Mouse (Mus musculus): ENCODE measurements around the gene Tma16.

The Tma16 gene

DNA sequence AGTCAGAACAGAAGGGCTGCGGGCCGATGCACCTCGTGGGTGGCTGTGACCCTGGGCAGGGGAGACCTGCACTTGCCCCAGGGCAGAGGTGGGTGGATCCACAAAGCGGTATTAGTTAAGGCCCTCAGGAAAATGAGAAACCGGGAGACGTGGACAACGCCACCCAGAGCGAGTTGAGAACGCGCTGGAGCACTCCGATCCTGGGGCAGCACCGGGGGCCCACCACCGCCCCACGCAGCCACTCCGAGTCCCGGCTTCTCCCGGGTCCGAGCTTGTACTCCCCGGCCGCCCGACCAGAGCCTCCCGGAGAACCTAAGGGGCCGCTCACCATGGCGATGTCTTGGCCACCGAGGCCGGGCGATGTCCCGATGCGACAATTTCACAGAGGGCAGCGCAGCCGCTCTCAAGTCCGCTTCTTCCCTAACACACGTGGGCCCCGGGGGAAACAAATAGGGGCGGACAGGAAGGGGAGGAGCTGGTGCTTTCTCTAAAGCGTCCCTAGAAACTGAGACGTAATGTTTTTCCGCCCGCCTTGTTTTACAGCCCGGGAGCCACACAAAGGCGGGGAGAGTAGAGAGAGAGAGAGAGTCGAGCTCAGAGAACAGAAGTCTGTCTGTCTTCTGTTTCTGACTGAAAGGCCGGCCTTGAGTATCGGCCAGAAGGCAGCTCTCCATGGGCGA, at the start of gene Tma16:
Tma16 (minus strand) TSS at position 447 of the 680 bp plus-strand sequence.
- DNase-seq (ENCODE audit: low spot score in 2 of 2), result peak; percentile 49 to 78

DNA sequence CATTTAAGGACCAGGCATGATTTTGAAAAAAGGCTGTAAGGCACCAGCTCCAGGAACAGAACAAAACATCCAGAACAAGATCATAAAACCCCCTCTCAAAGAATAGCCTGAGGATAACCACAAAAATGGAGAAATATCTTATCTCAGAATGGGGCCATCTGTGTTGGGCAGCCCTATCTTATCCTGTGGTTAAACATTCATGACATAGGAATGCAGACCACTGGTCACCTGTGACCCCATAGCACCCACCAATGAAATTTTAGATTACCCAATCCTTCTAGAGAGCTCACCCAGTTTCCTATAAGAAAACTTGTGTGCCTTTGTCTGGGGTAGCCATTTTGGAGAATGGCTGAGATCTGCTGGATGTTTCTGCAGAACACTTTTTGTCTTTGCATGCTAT, 34.2 kb upstream of the Tma16 start:
- no peak for DNase-seq (ENCODE audit: low spot score in 2 of 2)

DNA sequence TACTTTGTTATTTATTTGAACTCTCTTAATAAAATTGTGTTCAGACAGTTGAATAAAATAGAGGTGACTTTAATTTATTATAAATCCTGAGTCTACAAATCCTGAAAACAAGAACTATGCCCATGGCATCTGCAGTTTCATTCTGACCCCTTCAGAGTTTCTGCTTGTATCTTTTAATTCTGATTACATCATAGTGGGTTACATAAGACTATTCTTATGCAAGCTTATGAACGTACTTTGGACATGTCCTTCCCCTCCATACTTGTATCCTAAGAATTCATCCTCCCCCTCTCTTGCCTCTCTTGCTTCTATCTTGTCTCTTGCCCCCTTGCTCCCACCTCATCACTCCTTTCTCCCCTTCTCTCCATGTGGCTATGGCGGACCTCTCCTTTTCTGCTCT, 32.8 kb upstream of the Tma16 start:
- DNase-seq (ENCODE audit: low spot score in 2 of 2), result no peak

DNA sequence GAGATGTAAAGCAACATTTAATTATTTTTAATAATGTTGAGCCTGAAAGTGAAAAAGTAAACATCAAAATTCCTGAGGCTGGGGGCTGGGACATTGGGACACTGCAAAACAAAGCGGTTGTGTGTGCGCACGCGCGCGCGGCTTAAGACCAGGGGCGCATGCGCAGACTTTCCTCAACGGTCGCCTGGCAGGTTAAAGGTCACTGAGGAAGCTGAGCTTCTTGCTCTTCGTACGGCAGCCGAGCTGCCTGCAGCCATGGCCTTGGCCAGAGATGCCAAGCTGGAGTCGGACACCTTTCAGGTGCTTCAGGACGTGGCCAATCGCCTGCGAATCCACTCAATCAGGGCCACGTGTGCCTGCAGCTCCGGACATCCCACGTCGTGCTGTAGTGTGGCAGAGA, 25.2 kb upstream of the Tma16 start, which contains the start of gene Tktl2:
Tktl2 (plus strand) TSS at position 220 of the 400 bp plus-strand sequence.
- no peak for DNase-seq (ENCODE audit: low spot score in 2 of 2)

DNA sequence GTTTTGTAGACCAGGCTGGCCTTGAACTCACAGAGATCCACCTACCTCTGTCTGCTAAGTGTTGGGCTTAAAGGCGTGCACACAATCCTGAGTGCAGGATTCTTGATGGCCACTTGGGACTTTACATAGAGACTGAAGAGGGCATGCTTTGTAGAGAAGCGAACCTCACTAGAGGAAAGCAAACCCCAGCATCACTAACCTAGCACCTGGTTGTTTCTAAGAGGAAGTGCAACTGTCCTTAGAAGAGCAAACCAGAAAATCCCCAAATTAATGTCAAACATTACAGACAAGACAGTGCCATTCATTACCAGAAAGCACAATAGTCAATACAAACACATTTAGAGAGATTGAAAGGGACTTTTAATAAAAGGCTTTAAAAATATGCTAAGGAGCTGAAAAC, 17.1 kb upstream of the Tma16 start:
- DNase-seq (ENCODE audit: low spot score in 2 of 2), result no peak

DNA sequence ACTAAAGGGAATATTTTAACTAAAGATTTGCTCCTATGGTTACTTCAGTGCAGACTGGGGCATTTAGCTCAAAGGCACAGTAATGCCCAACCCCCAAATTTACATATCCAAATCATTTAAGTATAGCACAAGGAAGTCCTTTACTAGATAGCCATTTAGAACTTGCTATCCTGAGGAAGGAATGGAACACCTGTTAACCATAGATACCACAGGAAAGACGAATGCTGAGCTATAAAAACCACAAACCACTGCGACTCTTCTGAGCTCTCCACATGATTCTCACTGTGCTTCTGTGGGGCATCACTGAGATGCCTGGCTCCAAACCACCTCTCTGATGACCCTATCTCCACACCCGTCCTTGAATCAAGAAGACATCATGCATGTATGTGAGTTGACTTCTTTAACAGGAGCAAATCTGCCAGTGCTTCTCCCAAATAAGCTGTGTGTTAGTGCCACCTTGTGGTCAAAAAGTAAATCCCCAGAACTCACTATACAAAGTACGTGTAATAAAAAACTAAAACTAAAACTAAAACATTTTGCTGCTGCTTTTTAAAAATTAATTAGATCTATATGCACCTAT, 10.8 kb upstream of the Tma16 start:
- no peak for DNase-seq (ENCODE audit: low spot score in 2 of 2)

DNA sequence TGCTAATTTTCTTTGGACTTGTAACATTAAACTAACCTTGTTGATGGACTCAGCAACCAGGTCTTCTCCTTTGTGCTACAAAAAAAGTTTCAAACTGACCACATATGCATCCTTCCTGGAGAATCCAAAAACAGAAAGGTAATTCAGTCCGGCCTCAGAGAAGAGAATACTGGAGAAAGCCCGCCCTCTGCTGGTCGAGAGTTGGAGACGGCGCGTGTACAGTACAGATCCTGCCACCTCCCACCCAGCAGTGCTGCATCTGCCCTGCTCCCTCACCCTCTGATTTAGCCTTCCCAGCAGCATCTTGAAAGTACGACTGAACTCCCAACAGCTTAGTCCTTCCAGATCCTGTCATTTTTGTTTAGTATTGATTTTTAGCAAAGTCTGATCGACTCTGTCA, 9.4 kb upstream of the Tma16 start:
- peak; percentile 31 to 60 for DNase-seq (ENCODE audit: low spot score in 2 of 2)

DNA sequence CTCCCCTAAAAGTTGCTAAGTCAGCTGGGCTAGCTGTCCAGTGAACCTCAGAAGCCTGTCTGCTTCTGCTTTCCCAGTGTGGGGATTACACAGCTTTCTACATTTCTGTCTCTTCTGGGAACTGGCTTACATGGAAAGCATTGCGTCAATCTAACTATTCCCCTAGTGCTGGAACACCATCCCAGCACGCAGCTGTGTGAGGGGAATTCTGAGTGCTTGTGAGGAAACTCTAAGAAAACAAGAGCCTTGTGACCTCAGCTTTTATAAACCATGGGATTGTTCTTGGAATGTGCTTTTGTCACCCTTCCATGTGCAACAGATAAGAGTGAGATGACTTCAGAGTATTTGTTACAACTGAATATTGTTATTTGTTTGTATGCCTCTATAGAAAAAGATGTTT, 8.2 kb upstream of the Tma16 start:
- no peak for DNase-seq (ENCODE audit: low spot score in 2 of 2)

DNA sequence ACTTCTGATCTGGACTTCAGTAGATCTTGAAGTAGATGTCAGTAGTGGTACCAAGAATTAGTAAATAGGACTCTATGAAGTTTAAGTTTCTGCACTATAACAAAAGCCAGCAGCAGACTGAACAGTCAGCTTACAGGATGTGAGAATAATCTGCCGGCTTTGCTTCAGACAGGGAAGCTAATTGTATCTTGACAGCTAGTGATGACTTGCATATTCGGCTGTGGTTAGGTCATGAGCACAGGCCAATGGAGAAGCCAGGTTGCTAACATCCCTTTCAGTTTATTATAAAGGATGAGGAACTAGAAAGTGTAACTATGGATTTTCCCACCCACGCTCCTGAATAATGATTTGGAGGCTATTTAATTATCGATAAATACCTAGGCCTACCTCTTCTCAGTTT, 4.3 kb upstream of the Tma16 start:
- DNase-seq (ENCODE audit: low spot score in 2 of 2), result no peak

DNA sequence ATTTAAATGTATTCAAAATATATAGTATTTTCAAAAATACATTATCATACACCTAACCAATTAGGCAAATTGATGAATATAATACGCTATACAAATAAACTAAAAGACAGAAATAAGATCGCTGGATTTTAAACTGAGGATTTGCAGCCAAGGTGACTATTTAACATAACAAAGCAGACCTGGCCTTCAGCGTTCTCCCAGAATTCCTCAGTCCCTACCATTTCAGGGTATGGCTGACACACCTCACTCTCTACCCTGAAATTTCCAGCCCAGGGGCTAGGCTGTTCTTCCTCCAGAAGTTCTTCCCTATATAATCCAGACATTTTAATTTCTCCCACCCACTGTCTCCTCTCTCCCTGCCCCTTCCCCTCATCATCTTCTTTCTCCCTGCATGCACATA, 2.2 kb upstream of the Tma16 start:
- no peak for DNase-seq (ENCODE audit: low spot score in 2 of 2)

DNA sequence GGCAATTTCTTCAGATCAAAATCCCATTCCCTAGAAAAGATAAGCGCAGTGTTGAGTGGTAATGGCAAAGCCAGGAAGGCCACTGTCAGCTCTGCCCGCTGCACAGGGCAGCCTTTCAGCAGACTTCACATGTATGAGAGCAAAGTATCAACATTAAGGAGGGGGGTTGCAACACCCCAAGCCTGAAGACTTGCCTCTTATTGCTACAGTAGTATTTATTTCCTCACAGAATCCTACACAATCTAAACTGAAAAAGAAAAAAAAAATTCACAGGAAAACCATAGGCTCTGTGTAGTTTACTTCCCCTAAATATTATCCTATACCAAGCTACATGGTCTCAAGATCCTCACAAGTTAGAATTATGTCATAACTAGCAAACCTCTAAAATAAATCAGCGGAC, 9.4 kb downstream of the Tma16 start:
- no peak for DNase-seq (ENCODE audit: low spot score in 2 of 2)

DNA sequence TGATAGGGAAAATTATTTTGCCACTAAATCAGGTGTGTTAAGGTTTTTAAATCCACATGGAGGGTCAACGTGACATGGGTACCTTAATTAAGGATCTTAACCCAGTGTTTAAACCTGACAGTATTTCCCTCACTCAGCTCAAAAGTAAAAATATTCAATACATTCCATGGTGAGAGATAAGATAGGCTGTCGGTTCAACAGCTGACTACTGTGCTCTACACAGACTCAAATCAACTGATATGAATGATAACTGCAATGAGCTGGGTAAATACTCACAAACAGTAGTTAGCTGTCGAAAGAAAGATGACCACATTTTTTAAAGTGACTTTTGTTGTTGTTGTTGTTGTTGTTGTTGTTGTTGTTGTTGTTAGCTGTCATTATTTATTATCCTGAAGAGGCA, 16.5 kb downstream of the Tma16 start:
- DNase-seq (ENCODE audit: low spot score in 2 of 2), result no peak

DNA sequence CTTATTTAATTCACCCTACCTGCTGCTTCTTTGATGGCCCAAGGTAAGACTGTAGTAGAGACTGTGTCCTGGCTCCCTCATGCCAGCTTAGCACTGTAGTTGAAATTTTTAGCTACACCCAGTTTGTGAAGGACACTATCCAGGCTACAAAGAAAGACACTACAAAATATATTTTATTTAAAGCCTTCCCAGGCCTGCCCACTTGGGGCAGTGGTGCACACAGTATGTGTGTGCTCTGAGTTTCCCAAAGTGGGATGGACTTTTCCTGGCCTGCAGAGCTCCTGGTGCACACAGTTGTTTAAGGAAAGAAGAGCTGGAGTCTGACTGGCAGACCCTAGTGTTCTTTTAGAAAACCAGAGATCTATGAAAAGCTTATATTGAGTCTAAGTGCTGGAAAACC, 29.3 kb downstream of the Tma16 start:
- no peak for DNase-seq (ENCODE audit: low spot score in 2 of 2)

DNA sequence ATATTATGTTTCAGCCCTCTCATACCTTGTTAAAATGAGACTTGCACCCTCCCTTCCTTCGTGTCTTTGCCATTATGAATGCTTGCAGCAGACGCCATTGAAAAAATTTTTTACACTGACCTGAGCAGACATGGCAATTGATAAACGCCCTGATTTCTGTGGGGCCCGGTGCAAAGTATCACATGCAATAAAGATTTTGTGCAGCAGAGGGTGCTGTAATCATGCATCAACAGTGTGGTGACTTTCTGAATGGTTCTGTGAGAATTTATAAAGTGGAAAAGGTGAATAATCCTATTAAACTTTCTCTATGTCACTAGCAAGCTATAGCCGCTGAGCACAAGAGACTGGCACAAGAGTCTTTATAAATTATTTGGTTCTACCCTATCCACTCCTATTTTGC, 35.6 kb downstream of the Tma16 start:
- peak in 1 of 2 experiments; percentile 25 for DNase-seq (ENCODE audit: low spot score in 2 of 2)

DNA sequence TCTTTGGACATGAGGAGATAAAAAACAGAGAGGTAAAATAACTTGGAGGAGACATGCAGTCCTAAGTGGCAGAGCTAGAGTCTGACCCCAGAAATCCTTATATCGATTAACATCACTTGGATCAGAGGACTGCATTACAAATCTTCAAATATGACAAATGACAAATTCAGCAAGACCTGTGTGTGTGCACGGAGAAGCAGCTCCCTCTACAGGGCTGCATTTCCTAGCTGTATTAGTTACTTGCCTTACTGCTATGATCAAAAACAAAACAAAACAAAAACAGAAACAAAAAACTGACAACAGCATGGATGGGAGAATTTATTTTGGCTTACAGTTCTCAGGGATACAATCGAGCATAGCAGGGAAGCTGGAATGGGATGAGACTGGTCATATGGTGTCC, 41.0 kb downstream of the Tma16 start:
- DNase-seq (ENCODE audit: low spot score in 2 of 2), result no peak

DNA sequence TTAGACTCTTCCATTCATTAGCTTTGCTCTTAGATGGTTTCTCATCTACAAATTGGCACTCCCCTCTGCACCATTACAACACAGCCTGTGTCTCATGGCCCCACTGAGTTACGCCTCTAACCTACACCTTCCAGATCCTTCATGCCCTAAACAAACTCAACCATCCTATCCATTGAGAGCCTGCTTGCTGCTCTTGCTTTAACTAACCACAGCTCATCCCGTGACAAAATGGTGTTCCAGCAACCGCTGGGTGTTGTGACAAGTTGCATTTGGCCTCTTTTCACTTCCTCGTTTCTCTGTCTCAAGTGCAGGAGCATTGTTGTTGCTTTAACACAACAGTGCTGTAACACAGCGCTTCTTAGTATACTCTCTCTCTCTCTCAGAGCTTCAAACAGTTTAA, 42.2 kb downstream of the Tma16 start:
- no peak for DNase-seq (ENCODE audit: low spot score in 2 of 2)

DNA sequence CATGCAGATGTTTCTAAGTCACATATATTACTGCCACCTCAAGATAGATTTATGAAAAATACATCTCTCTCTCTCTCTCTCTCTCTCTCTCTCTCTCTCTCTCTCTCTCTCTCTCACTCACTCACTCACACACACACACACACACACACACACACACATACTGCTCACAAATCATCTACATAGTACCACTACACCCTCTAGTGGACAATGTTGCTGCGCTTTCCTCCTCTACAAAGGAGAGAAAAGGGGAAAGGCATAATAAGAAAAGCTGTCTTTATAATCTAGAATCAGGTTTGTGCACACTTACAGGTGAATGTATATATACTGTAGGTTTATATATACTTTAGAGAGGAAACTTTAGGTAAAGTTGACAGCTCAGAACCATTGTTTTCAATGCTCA, 43.6 kb downstream of the Tma16 start:
- DNase-seq (ENCODE audit: low spot score in 2 of 2), result no peak

DNA sequence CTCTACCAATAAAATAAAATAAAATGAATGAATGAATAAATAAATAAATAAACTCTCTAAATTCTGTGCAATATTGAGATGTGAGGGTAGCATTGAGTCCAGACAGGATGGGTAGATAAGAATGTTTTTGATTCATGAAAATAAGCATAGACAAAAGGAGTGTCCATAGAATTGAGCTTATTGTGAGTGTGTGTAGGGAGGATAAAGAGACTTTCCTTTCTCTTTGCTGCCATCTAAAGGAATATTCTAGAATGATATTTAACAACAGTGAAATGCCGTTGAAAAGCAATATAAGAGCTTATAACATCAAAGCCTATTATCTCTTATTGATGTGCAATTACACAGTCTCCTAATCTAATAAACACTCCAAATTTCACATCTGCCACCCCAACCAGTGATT, 45.2 kb downstream of the Tma16 start:
- no peak for DNase-seq (ENCODE audit: low spot score in 2 of 2)

DNA sequence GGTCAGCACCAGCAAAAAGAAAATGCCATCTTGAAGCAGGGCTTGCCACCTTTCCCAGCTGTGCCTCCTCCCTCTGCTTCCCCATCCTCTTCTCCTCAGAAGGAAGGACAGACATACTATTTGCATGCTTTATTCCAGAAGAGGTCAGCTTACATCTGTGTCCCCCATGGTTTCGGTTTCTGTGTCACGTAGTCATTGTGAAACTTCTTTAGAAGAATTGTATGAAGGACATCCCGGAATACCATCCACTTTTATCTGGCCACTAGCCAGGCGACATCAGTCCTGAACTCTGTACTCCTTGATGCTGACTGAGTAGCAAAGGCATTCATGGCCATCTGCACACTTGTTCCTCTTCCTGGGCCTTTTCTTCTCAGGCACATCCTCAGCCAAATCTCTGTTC, 47.9 kb downstream of the Tma16 start:
- DNase-seq (ENCODE audit: low spot score in 2 of 2), result no peak

DNA sequence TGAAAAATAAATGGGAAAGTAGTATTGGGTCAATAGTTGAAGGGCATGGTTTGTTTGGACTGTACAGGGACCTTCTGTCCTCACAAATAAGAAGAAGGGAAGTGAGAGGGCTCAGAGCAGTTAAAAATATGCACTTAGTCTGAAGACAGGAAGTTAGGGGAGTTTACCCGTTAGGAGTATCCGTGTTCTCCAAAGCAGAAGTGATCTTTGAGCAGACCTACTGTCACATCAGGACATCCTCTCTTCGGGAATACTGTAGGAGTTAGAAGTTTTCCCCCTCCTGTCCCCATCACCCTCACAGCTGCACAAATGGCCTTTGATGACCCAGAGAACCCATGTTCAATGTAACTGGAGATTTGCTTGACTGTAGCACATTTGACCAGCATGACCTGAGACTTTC, 48.4 kb downstream of the Tma16 start:
- no peak for DNase-seq (ENCODE audit: low spot score in 2 of 2)

DNA sequence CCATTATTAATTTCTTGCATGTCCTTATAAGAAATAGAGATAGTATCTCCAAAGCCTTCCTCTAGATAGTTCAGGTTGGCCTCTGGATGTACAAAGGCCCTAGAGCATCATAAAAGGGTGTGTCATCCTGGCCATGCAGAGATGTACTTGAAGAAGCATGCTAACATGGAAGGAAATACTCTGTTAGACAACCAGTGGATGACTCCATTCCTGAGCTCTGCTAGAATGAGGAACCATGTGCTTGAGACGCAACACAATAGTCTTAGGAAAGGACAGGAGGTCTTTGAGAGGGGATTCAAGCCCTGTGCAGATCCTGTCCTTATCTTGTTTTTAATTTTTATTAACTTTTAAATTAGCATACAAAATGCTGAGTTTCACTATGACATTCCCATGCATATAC, 49.5 kb downstream of the Tma16 start:
- DNase-seq (ENCODE audit: low spot score in 2 of 2), result no peak

DNA sequence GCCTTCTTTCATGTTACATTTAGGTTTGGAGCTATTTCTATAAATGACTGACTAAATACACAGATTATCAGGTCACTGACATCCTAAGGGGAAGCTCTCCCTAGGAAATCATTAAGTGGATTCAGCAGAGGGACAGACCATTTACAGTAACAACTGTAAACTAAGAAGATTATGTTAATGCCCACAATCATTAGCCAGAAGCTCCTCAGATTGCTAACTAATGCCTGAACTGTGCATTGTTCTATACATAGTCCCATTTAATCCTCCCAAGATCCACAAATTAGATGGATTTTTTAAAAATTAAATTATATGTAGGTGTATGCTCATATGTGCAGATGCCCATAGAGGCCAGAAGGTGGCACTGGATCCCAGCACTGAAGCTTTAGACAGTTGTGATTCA, 52.8 kb downstream of the Tma16 start:
- no peak for DNase-seq (ENCODE audit: low spot score in 2 of 2)

DNA sequence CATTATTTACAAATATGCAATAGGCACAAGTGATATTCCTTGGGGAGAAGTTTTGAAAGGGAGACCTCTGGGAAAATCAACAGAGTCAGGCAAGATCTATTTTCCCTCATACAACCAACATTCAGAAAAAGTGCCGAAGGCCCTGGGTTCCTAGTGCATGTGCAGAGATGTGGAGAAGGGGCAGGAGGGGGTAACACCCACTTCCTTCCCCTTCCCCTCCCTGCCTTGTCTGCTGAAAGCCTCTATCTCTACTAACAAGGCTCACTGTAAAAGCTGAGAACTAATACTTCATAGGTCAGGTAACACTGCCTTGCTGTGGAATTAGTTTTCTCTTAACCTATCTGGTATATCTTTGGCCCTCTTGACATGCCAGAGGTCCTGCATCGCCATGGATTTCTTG, 55.7 kb downstream of the Tma16 start:
- DNase-seq (ENCODE audit: low spot score in 2 of 2), result no peak

Measured in urinary bladder, adult 18-20 months (tissue).